Mouse (Mus musculus): ENCODE data around the gene Mmp9. TPM values are rescaled to one million over a fixed set of nuclear protein-coding genes. Genes with fewer than 3 reads are reported as not detected.

Mmp9 gene
- polyA plus RNA-seq (2015; fragmentation: Illumina TruSeq; extraction: RNeasy Lipid Tissue Mini Kit (QIAGEN cat#74804); ENCODE audit: low read depth, low replicate concordance): 1.7 TPM

GRCm38 (mm10) chr2:164940140-164940830 lies at the start of gene Mmp9:
TSS of gene Mmp9 (plus strand) at chr2:164940780.

GRCm38 (mm10) chr2:164911086-164912048 lies 29.2 kb upstream of the Mmp9 start, which contains the start of gene Zfp335:
TSS of gene Zfp335 (minus strand) at chr2:164911757.

GRCm38 (mm10) chr2:164960716-164961441 lies 20.3 kb downstream of the Mmp9 start, which contains the start of gene Slc12a5:
TSS of gene Slc12a5 (plus strand) at chr2:164960802.

Other genes with a start within 250 kb of the Mmp9 start
- gene Spint4, start 242.3 kb upstream of the Mmp9 start, polyA plus RNA-seq (2015; fragmentation: Illumina TruSeq; extraction: RNeasy Lipid Tissue Mini Kit (QIAGEN cat#74804); ENCODE audit: low read depth, low replicate concordance): not detected
- gene Spint5, start 225.5 kb upstream of the Mmp9 start, polyA plus RNA-seq (2015; fragmentation: Illumina TruSeq; extraction: RNeasy Lipid Tissue Mini Kit (QIAGEN cat#74804); ENCODE audit: low read depth, low replicate concordance): not detected
- 3.3 TPM for gene Wfdc3, start 194.8 kb upstream of the Mmp9 start, polyA plus RNA-seq (2015; fragmentation: Illumina TruSeq; extraction: RNeasy Lipid Tissue Mini Kit (QIAGEN cat#74804); ENCODE audit: low read depth, low replicate concordance)
- 27.1 TPM for gene Dnttip1, start 194.8 kb upstream of the Mmp9 start, polyA plus RNA-seq (2015; fragmentation: Illumina TruSeq; extraction: RNeasy Lipid Tissue Mini Kit (QIAGEN cat#74804); ENCODE audit: low read depth, low replicate concordance)
- gene Ube2c, start 170.9 kb upstream of the Mmp9 start, polyA plus RNA-seq (2015; fragmentation: Illumina TruSeq; extraction: RNeasy Lipid Tissue Mini Kit (QIAGEN cat#74804); ENCODE audit: low read depth, low replicate concordance): 1.4 TPM
- 2.1 TPM for gene Tnnc2, start 160.8 kb upstream of the Mmp9 start, polyA plus RNA-seq (2015; fragmentation: Illumina TruSeq; extraction: RNeasy Lipid Tissue Mini Kit (QIAGEN cat#74804); ENCODE audit: low read depth, low replicate concordance)
- 39.8 TPM for gene Snx21, start 155.0 kb upstream of the Mmp9 start, polyA plus RNA-seq (2015; fragmentation: Illumina TruSeq; extraction: RNeasy Lipid Tissue Mini Kit (QIAGEN cat#74804); ENCODE audit: low read depth, low replicate concordance)
- 20.2 TPM for gene Acot8, start 135.9 kb upstream of the Mmp9 start, polyA plus RNA-seq (2015; fragmentation: Illumina TruSeq; extraction: RNeasy Lipid Tissue Mini Kit (QIAGEN cat#74804); ENCODE audit: low read depth, low replicate concordance)
- gene Zswim3, start 135.7 kb upstream of the Mmp9 start, polyA plus RNA-seq (2015; fragmentation: Illumina TruSeq; extraction: RNeasy Lipid Tissue Mini Kit (QIAGEN cat#74804); ENCODE audit: low read depth, low replicate concordance): 6.9 TPM
- 18.1 TPM for gene Zswim1, start 118.1 kb upstream of the Mmp9 start, polyA plus RNA-seq (2015; fragmentation: Illumina TruSeq; extraction: RNeasy Lipid Tissue Mini Kit (QIAGEN cat#74804); ENCODE audit: low read depth, low replicate concordance)
- not detected for gene Spata25, start 112.2 kb upstream of the Mmp9 start, polyA plus RNA-seq (2015; fragmentation: Illumina TruSeq; extraction: RNeasy Lipid Tissue Mini Kit (QIAGEN cat#74804); ENCODE audit: low read depth, low replicate concordance)
- 111 TPM for gene Ctsa, start 107.9 kb upstream of the Mmp9 start, polyA plus RNA-seq (2015; fragmentation: Illumina TruSeq; extraction: RNeasy Lipid Tissue Mini Kit (QIAGEN cat#74804); ENCODE audit: low read depth, low replicate concordance)
- 2.1 TPM for gene Neurl2, start 107.3 kb upstream of the Mmp9 start, polyA plus RNA-seq (2015; fragmentation: Illumina TruSeq; extraction: RNeasy Lipid Tissue Mini Kit (QIAGEN cat#74804); ENCODE audit: low read depth, low replicate concordance)
- gene Pltp, start 83.1 kb upstream of the Mmp9 start, polyA plus RNA-seq (2015; fragmentation: Illumina TruSeq; extraction: RNeasy Lipid Tissue Mini Kit (QIAGEN cat#74804); ENCODE audit: low read depth, low replicate concordance): 91.8 TPM
- 38.3 TPM for gene Pcif1, start 61.5 kb upstream of the Mmp9 start, polyA plus RNA-seq (2015; fragmentation: Illumina TruSeq; extraction: RNeasy Lipid Tissue Mini Kit (QIAGEN cat#74804); ENCODE audit: low read depth, low replicate concordance)
- gene Zfp335, start 29.0 kb upstream of the Mmp9 start, polyA plus RNA-seq (2015; fragmentation: Illumina TruSeq; extraction: RNeasy Lipid Tissue Mini Kit (QIAGEN cat#74804); ENCODE audit: low read depth, low replicate concordance): 15.6 TPM
- gene Slc12a5, start 20.0 kb downstream of the Mmp9 start, polyA plus RNA-seq (2015; fragmentation: Illumina TruSeq; extraction: RNeasy Lipid Tissue Mini Kit (QIAGEN cat#74804); ENCODE audit: low read depth, low replicate concordance): 298 TPM
- gene Ncoa5, start 94.1 kb downstream of the Mmp9 start, polyA plus RNA-seq (2015; fragmentation: Illumina TruSeq; extraction: RNeasy Lipid Tissue Mini Kit (QIAGEN cat#74804); ENCODE audit: low read depth, low replicate concordance): 40.9 TPM
- gene Cd40, start 114.8 kb downstream of the Mmp9 start, polyA plus RNA-seq (2015; fragmentation: Illumina TruSeq; extraction: RNeasy Lipid Tissue Mini Kit (QIAGEN cat#74804); ENCODE audit: low read depth, low replicate concordance): 2.1 TPM
- not detected for gene 1700025C18Rik, start 150.0 kb downstream of the Mmp9 start, polyA plus RNA-seq (2015; fragmentation: Illumina TruSeq; extraction: RNeasy Lipid Tissue Mini Kit (QIAGEN cat#74804); ENCODE audit: low read depth, low replicate concordance)